Mouse (Mus musculus) heart, embryonic 14.5 days (tissue): Measurements from ENCODE around the gene Klhdc10. TPM values are rescaled to one million over a fixed set of nuclear protein-coding genes. Genes with fewer than 3 reads are reported as not detected.

ENCODE experiments used
- ATAC-seq: fragments of 200-750 bp; cut with Nextera tagmentation; 2 replicates; pipeline ENCODE4 v1.8.0; 2017; ENCODE audit warnings: low read depth, moderate TSS enrichment; ENCODE audit not compliant: insufficient number of reproducible peaks, insufficient read depth, low FRiP score
- H3K27ac ChIP-seq, 2 experiments: fragments of 200-500 bp in 1 of 2; fragments of 300-500 bp in 1 of 2; sonication (generic) in 1 of 2; replicated peaks in 1 of 2; 2 replicates each; pipeline ENCODE4 v1.5.1; 2012 to 2014; ENCODE audit warnings: low read depth in 2 of 2, low read length in 2 of 2, control low read depth in 1 of 2, mild to moderate bottlenecking in 1 of 2, mixed read lengths in 1 of 2; ENCODE audit not compliant: control insufficient read depth in 1 of 2, insufficient read depth in 1 of 2
- H3K27me3 ChIP-seq: fragments of 300-500 bp; sonication (generic); 2 replicates; pipeline ENCODE4 v1.6.1; 2014; ENCODE audit warnings: mild to moderate bottlenecking, low read length, control low read depth; ENCODE audit not compliant: control insufficient read depth, insufficient read depth
- H3K36me3 ChIP-seq: fragments of 300-500 bp; sonication (generic); 2 replicates; pipeline ENCODE4 v1.6.1; 2014; ENCODE audit warnings: mild to moderate bottlenecking, control low read depth, low read length, mixed read lengths; ENCODE audit not compliant: control insufficient read depth, insufficient read depth
- H3K4me1 ChIP-seq, 2 experiments: fragments of 200-500 bp in 1 of 2; fragments of 300-500 bp in 1 of 2; sonication (generic) in 1 of 2; 2 replicates each; pipeline ENCODE4 v1.6.1; 2012 to 2014; ENCODE audit warnings: low read length in 2 of 2, control low read depth in 1 of 2, mixed read lengths in 1 of 2; ENCODE audit not compliant: control insufficient read depth in 2 of 2, insufficient read depth in 2 of 2
- H3K4me2 ChIP-seq: fragments of 300-500 bp; sonication (generic); 2 replicates; pipeline ENCODE4 v1.6.1; 2014; ENCODE audit warnings: mild to moderate bottlenecking, low read length
- H3K4me3 ChIP-seq, 2 experiments: fragments of 200-500 bp in 1 of 2; fragments of 300-500 bp in 1 of 2; sonication (generic) in 1 of 2; 2 replicates each; pipeline ENCODE4 v1.5.1; 2012 to 2014; ENCODE audit warnings: low read length in 2 of 2, mild to moderate bottlenecking in 2 of 2, control low read depth in 1 of 2, low read depth in 1 of 2, moderate library complexity in 1 of 2; ENCODE audit not compliant: control insufficient read depth in 1 of 2, insufficient read depth in 1 of 2
- H3K9ac ChIP-seq: fragments of 300-500 bp; sonication (generic); 2 replicates; pipeline ENCODE4 v1.6.1; 2014; ENCODE audit warnings: mild to moderate bottlenecking, low read length
- H3K9me3 ChIP-seq: fragments of 300-500 bp; sonication (generic); 2 replicates; pipeline ENCODE4 v1.6.1; 2016; ENCODE audit warnings: low read length, control low read depth; ENCODE audit not compliant: control insufficient read depth
- WGBS: fragments of 180-500 bp; shearing (Covaris S2); extraction: QIAGEN DNeasy Blood & Tissue Kit; methylation state at CpG from one replicate; pipeline ENCODE4 v1.1.7; 2014; 5-methylcytosine and 5-hydroxymethylcytosine counted together
- polyA plus RNA-seq: library from polyadenylated mRNA; unstranded; fragments of >200 nt; fragmentation: Nextera tagmentation; extraction: Ambion mirVana; gene quantifications from 2 replicates; pipeline ENCODE4 v1.2.1, GENCODE M21; 2014

Gene Klhdc10
- polyA plus RNA-seq, 1 experiment from 2014 or later: 24.5 TPM

GRCm38 (mm10) chr6:30357561-30358177 is 44.0 kb upstream of the Klhdc10 start:
- Histone ChIP-seq H3K27ac (no peak overlapping the region), H3K27me3 (no peaks in the 10 kb centered on the region), H3K4me1 (peaks cover 25 to 27% of the 10 kb centered on the region in 2 experiments), H3K4me2 (no peak overlapping the region), H3K4me3 (no peak overlapping the region), H3K9ac (no peak overlapping the region), H3K36me3 (no peaks in the 10 kb centered on the region), H3K9me3 (no peaks in the 10 kb centered on the region)
- no peak for ATAC-seq
- WGBS: 24% methylated on average over 9 of the region's 9 CpGs

GRCm38 (mm10) chr6:30359762-30360509 is 41.7 kb upstream of the Klhdc10 start:
- ATAC-seq: peak; percentile 57
- 27% methylated on average over 12 of the region's 12 CpGs for WGBS
- no peaks in the 10 kb centered on the region for H3K9me3 ChIP-seq
- H3K36me3 ChIP-seq: peaks cover 4% of the 10 kb centered on the region
- no peak overlapping the region for H3K4me3 ChIP-seq
- H3K27me3 ChIP-seq: no peaks in the 10 kb centered on the region
- peaks cover 21 to 27% of the 10 kb centered on the region in 2 experiments for H3K4me1 ChIP-seq
- no peak overlapping the region; the same call in 1 of the 2 replicates for H3K9ac ChIP-seq
- H3K27ac ChIP-seq: peak overlapping the region; percentile 69 to 73
- no peak overlapping the region for H3K4me2 ChIP-seq

GRCm38 (mm10) chr6:30363808-30364207 is 37.9 kb upstream of the Klhdc10 start:
- peaks cover 41% of the 10 kb centered on the region for H3K36me3 ChIP-seq
- no peak overlapping the region for H3K9ac ChIP-seq
- H3K27ac ChIP-seq: no peak overlapping the region
- ATAC-seq: no peak; the same call in 1 of the 2 replicates
- no peak overlapping the region for H3K4me3 ChIP-seq
- 46% methylated on average over 5 of the region's 5 CpGs for WGBS
- H3K4me2 ChIP-seq: no peak overlapping the region
- H3K4me1 ChIP-seq: peaks cover 9 to 11% of the 10 kb centered on the region in 2 experiments
- no peaks in the 10 kb centered on the region for H3K27me3 ChIP-seq
- H3K9me3 ChIP-seq: no peaks in the 10 kb centered on the region

- peaks cover 95% of the 10 kb centered on the region for H3K36me3 ChIP-seq
- no peak overlapping the region for H3K4me3 ChIP-seq
- no peak overlapping the region for H3K9ac ChIP-seq
- no peaks in the 10 kb centered on the region for H3K27me3 ChIP-seq
- no peak for ATAC-seq
- H3K27ac ChIP-seq: no peak overlapping the region; a peak in 1 of 4 replicates
- no peak overlapping the region for H3K4me2 ChIP-seq
- no peaks in the 10 kb centered on the region for H3K9me3 ChIP-seq
- H3K4me1 ChIP-seq: peaks cover 2 to 6% of the 10 kb centered on the region in 2 experiments; a peak in 1 of 4 replicates
- 52% methylated on average over 3 of the region's 3 CpGs for WGBS
Measured at GRCm38 (mm10) chr6:30369291-30369690, 32.4 kb upstream of the Klhdc10 start.

- Histone ChIP-seq H3K4me1 (peaks cover 9 to 20% of the 10 kb centered on the region in 2 experiments), H3K27ac (no peak overlapping the region), H3K9me3 (no peaks in the 10 kb centered on the region), H3K4me2 (no peak overlapping the region), H3K4me3 (no peak overlapping the region), H3K9ac (no peak overlapping the region), H3K27me3 (no peaks in the 10 kb centered on the region), H3K36me3 (peaks cover 93% of the 10 kb centered on the region)
- no peak for ATAC-seq
- WGBS: 91% methylated on average over 17 of the region's 17 CpGs
Measured at GRCm38 (mm10) chr6:30372627-30373369, 28.9 kb upstream of the Klhdc10 start.

GRCm38 (mm10) chr6:30374731-30375510 is 26.7 kb upstream of the Klhdc10 start:
- Histone ChIP-seq H3K9ac (no peak overlapping the region), H3K27me3 (no peaks in the 10 kb centered on the region), H3K36me3 (peaks cover 90% of the 10 kb centered on the region), H3K9me3 (no peaks in the 10 kb centered on the region), H3K4me1 (peaks cover 7 to 14% of the 10 kb centered on the region in 2 experiments), H3K4me3 (no peak overlapping the region), H3K27ac (peak overlapping the region; percentile 11 to 61), H3K4me2 (no peak overlapping the region)
- ATAC-seq: no peak
- WGBS: 83% methylated on average over 16 of the region's 16 CpGs

- Histone ChIP-seq H3K36me3 (peaks cover 90% of the 10 kb centered on the region), H3K27me3 (no peaks in the 10 kb centered on the region), H3K9ac (no peak overlapping the region), H3K4me1 (peaks cover 7 to 14% of the 10 kb centered on the region in 2 experiments), H3K9me3 (no peaks in the 10 kb centered on the region), H3K27ac (peak overlapping the region; percentile 10 to 44; a peak in 2 of 4 replicates), H3K4me2 (no peak overlapping the region), H3K4me3 (no peak overlapping the region)
- no peak for ATAC-seq
- WGBS: 62% methylated on average over 1 of the region's 1 CpGs
Measured at GRCm38 (mm10) chr6:30375791-30376190, 25.9 kb upstream of the Klhdc10 start.
